Mouse (Mus musculus) liver, embryonic 14.5 days (tissue): Measurements from ENCODE around the gene Arl15.

ENCODE experiments used
- CTCF ChIP-seq: IDR thresholded peaks from 2 replicates; pipeline ENCODE4 v1.5.1; 2016; ENCODE audit warnings: antibody characterized with exemption, low read depth, control low read depth
- EP300 ChIP-seq: IDR thresholded peaks from 2 replicates; pipeline ENCODE4 v1.6.1; 2016; ENCODE audit warnings: antibody characterized with exemption, low read depth

DNA sequence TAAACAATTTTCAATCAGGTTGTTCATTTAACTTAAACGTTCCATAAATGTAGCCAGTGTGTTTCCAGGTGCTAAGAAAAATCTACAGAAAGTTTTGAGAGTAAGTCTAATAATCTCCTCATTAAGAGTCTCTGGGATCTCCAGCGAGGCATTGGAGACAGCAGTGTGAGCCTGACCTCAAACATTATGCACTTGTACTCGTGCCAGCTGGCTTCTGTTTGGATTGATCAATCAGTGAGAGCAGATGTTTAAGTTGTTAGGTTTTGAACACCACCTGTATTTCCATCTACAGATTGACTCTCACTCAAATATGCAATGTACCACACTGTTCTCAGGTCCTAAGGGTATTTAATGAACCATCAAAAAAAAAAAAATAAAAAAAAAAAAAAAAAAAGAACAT, 28.9 kb upstream of the Arl15 start:
- TF ChIP-seq CTCF (no peak), EP300 (no peak)
